Mouse (Mus musculus) cerebellum, adult (tissue): ENCODE results near the gene Pnpla2.

Source experiments
- ATAC-seq: cut with Nextera tagmentation; 2 replicates; pipeline ENCODE4 v1.9.2; 2017; ENCODE audit warnings: mild to moderate bottlenecking, moderate library complexity, mixed read lengths; ENCODE audit not compliant: insufficient number of reproducible peaks, low FRiP score, low TSS enrichment

Pnpla2 gene

GRCm38 (mm10) chr7:141510196-141510595 is 55.2 kb downstream of the Pnpla2 start:
- no peak for ATAC-seq
